Mouse (Mus musculus) ES-E14 (cell line): ENCODE measurements around the gene Lrrc23. TPM values are rescaled to one million over a fixed set of nuclear protein-coding genes. Genes with fewer than 3 reads are reported as not detected.
A peak's percentile ranks its signal among the peaks of the same experiment; 100 is the strongest.

Experiments
- DNase-seq: peaks from one replicate; pipeline ENCODE4 v3.0.0-alpha.2; 2013; ENCODE audit warnings: low read depth, low spot score
- H3K27ac ChIP-seq: 2 replicates; pipeline ENCODE4 v1.5.1; 2012; ENCODE audit warnings: low read depth, mild to moderate bottlenecking, low read length, moderate library complexity, mixed read lengths; ENCODE audit not compliant: poor library complexity, insufficient read depth, severe bottlenecking
- H3K36me3 ChIP-seq: 2 replicates; pipeline ENCODE4 v1.6.1; 2012; ENCODE audit warnings: mild to moderate bottlenecking, low read length, moderate library complexity, mixed read lengths; ENCODE audit not compliant: control insufficient read depth, poor library complexity, insufficient read depth, severe bottlenecking
- H3K4me1 ChIP-seq, 2 experiments: fragments of 150-350 bp in 1 of 2; sonication (generic) in 1 of 2; 2 replicates each; pipeline ENCODE4 v1.6.1; 2012; ENCODE audit warnings: low read length in 2 of 2, mild to moderate bottlenecking in 1 of 2, mixed read lengths in 1 of 2; ENCODE audit not compliant: control insufficient read depth in 2 of 2, insufficient read depth in 2 of 2, poor library complexity in 1 of 2
- H3K4me3 ChIP-seq, 2 experiments: fragments of 150-350 bp in 1 of 2; sonication (generic) in 1 of 2; 2 replicates each; pipeline ENCODE4 v1.5.1; 2012; ENCODE audit warnings: low read length in 2 of 2, low read depth in 1 of 2, mild to moderate bottlenecking in 1 of 2, mixed read lengths in 1 of 2; ENCODE audit not compliant: insufficient read depth in 1 of 2, poor library complexity in 1 of 2, severe bottlenecking in 1 of 2
- H3K9ac ChIP-seq: 2 replicates; pipeline ENCODE4 v1.6.1; 2012; ENCODE audit warnings: low read depth, mild to moderate bottlenecking, low read length, mixed read lengths; ENCODE audit not compliant: poor library complexity, insufficient read depth, severe bottlenecking
- H3K9me3 ChIP-seq: fragments of 150-350 bp; sonication (generic); 2 replicates; pipeline ENCODE4 v1.6.1; 2012; ENCODE audit warnings: low read depth, mild to moderate bottlenecking, low read length; ENCODE audit not compliant: control insufficient read depth, insufficient read depth
- CHD2 ChIP-seq: IDR thresholded peaks from 2 replicates; pipeline ENCODE4 v1.6.1; 2014; ENCODE audit warnings: mild to moderate bottlenecking, low read depth, low read length, inconsistent platforms
- HCFC1 ChIP-seq: IDR thresholded peaks from 2 replicates; pipeline ENCODE4 v1.6.1; 2012; ENCODE audit warnings: low read length, inconsistent platforms, borderline replicate concordance; ENCODE audit not compliant: insufficient read depth
- MAFK ChIP-seq: IDR thresholded peaks from 2 replicates; pipeline ENCODE4 v1.6.1; 2014; ENCODE audit warnings: mild to moderate bottlenecking, low read depth, low read length, inconsistent platforms; ENCODE audit not compliant: insufficient read depth
- ZC3H11A ChIP-seq: IDR thresholded peaks from 2 replicates; pipeline ENCODE4 v1.6.1; 2012; ENCODE audit warnings: low read depth, mild to moderate bottlenecking, inconsistent platforms, low read length, borderline replicate concordance
- ZNF384 ChIP-seq: IDR thresholded peaks from 2 replicates; pipeline ENCODE4 v1.6.1; 2012; ENCODE audit warnings: low read depth, low read length, inconsistent platforms
- in situ Hi-C, 2 experiments: fragments of 600-800 bp; cut with MboI; formaldehyde crosslinking; loops; one replicate each; pipeline ENCODE4 v1.15.1; 2025; ENCODE audit warnings: low sequenced_read_pairs in 2 of 2, inconsistent platforms in 1 of 2; ENCODE audit not compliant: unreplicated experiment in 2 of 2
- total RNA-seq: library from RNA; depleted of rRNA; stranded (reverse); fragments of 300-350 nt; gene quantifications from 2 replicates; pipeline ENCODE4 v1.2.3, GENCODE M21; 2012

Gene Lrrc23
- total RNA-seq, 1 experiment, result not detected

- peak overlapping the region; percentile 30; the same call in 1 of the 2 replicates for H3K27ac ChIP-seq
Observed at GRCm38 (mm10) chr6:124744755-124745321, 34.7 kb downstream of the Lrrc23 start.

DNA sequence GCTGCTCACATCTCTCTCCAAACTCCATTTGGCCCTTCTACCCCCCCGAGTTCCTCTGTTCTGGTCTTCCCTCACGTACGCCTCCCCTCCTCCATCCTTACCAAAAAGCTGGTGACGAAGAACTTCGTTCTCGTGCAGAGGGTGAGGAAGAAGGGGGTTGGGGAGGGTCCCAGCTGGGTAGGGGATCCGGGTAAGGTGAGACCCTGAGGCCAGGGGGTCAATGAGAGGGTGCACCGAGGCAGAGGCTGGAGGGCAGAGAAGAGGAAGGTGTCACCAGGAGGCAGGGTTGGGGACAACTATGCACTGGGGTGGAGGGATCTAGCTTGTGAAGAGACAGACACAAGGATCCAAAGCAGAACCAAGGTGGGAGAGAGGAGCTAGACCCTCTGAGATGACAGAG lies 35.9 kb downstream of the Lrrc23 start:
- TF ChIP-seq ZC3H11A (no peak), MAFK (no peak), CHD2 (no peak), ZNF384 (no peak), HCFC1 (no peak)
- DNase-seq, result no peak
- H3K4me1 ChIP-seq, result peaks cover 0 to 22% of the 10 kb centered on the region in 2 experiments; a peak in 2 of 4 replicates
- no peak overlapping the region for H3K4me3 ChIP-seq
- no peaks in the 10 kb centered on the region for H3K9me3 ChIP-seq
- peaks cover 13% of the 10 kb centered on the region; the same call in 1 of the 2 replicates for H3K36me3 ChIP-seq
- H3K9ac ChIP-seq, result no peak overlapping the region
- in situ Hi-C loops, result no loop called here
- H3K27ac ChIP-seq, result no peak overlapping the region

More at GRCm38 (mm10) chr6:124744755-124745321, 34.7 kb downstream of the Lrrc23 start:
- DNase-seq, result no peak
- Histone ChIP-seq H3K4me3 (peak overlapping the region; percentile 60 to 62), H3K4me1 (peaks cover 0 to 19% of the 10 kb centered on the region in 2 experiments; a peak in 2 of 4 replicates), H3K36me3 (peaks cover 13% of the 10 kb centered on the region; the same call in 1 of the 2 replicates), H3K9ac (peak overlapping the region; percentile 86), H3K9me3 (no peaks in the 10 kb centered on the region)
- TF ChIP-seq CHD2, result no peak
- TF ChIP-seq MAFK, result no peak
- TF ChIP-seq ZC3H11A, result no peak
- TF ChIP-seq ZNF384, result no peak
- TF ChIP-seq HCFC1, result no peak
- in situ Hi-C loops, result no loop called here

- TF ChIP-seq MAFK (no peak), HCFC1 (no peak), CHD2 (no peak), ZNF384 (no peak), ZC3H11A (no peak)
- Histone ChIP-seq H3K9ac (no peak overlapping the region), H3K4me1 (peaks cover 0 to 25% of the 10 kb centered on the region in 2 experiments; a peak in 2 of 4 replicates), H3K36me3 (peaks cover 13% of the 10 kb centered on the region; the same call in 1 of the 2 replicates), H3K9me3 (no peaks in the 10 kb centered on the region), H3K27ac (no peak overlapping the region), H3K4me3 (no peak overlapping the region)
- DNase-seq, result no peak
- in situ Hi-C loops, result no loop called here
Observed at GRCm38 (mm10) chr6:124742839-124743514, 36.5 kb downstream of the Lrrc23 start.

GRCm38 (mm10) chr6:124741842-124742241 lies 37.7 kb downstream of the Lrrc23 start:
- Histone ChIP-seq H3K36me3 (peaks cover 8% of the 10 kb centered on the region; the same call in 1 of the 2 replicates), H3K27ac (no peak overlapping the region), H3K4me1 (peaks cover 0 to 21% of the 10 kb centered on the region in 2 experiments; a peak in 2 of 4 replicates), H3K9ac (no peak overlapping the region; the same call in 1 of the 2 replicates), H3K4me3 (no peak overlapping the region; a peak in 1 of 4 replicates), H3K9me3 (no peaks in the 10 kb centered on the region)
- TF ChIP-seq CHD2 (no peak), ZC3H11A (no peak), MAFK (no peak), HCFC1 (no peak), ZNF384 (no peak)
- in situ Hi-C loops, result no loop called here
- no peak for DNase-seq
